Mouse (Mus musculus): ENCODE results near the gene Pld1. TPM values are rescaled to one million over a fixed set of nuclear protein-coding genes. Genes with fewer than 3 reads are reported as not detected.

Gene Pld1
- 10 to 100 TPM in 1 of 2 experiments, 1 to 10 TPM in 1; 7.3 to 10.6 TPM for total RNA-seq (2021)

- peak; percentile 51 to 58 for DNase-seq
Measured at GRCm38 (mm10) chr3:27938381-27939323, at the start of gene Pld1. Gene Pld1, plus strand, starts transcription at chr3:27938695.

- DNase-seq = no peak
Measured at GRCm38 (mm10) chr3:27896318-27896892, 42.1 kb upstream of the Pld1 start, which contains the start of gene Tmem212. Gene Tmem212, minus strand, starts transcription at chr3:27896368.

- no peak for DNase-seq
Measured at GRCm38 (mm10) chr3:27898178-27898577, 40.3 kb upstream of the Pld1 start.

- no peak for DNase-seq
Measured at GRCm38 (mm10) chr3:27899012-27899726, 39.3 kb upstream of the Pld1 start.

- no peak for DNase-seq
Measured at GRCm38 (mm10) chr3:27901846-27902245, 36.6 kb upstream of the Pld1 start.

GRCm38 (mm10) chr3:27904659-27905330 is 33.7 kb upstream of the Pld1 start:
- no peak for DNase-seq

- DNase-seq = no peak
Measured at GRCm38 (mm10) chr3:27906647-27907209, 31.8 kb upstream of the Pld1 start.

- DNase-seq = no peak
Measured at GRCm38 (mm10) chr3:27907301-27907700, 31.2 kb upstream of the Pld1 start.

- no peak for DNase-seq
Measured at GRCm38 (mm10) chr3:27908316-27908715, 30.2 kb upstream of the Pld1 start.

GRCm38 (mm10) chr3:27909016-27909415 is 29.5 kb upstream of the Pld1 start:
- no peak for DNase-seq

- DNase-seq = no peak
Measured at GRCm38 (mm10) chr3:27918656-27919436, 19.6 kb upstream of the Pld1 start.

- DNase-seq = no peak
Measured at GRCm38 (mm10) chr3:27921268-27922020, 17.1 kb upstream of the Pld1 start.

GRCm38 (mm10) chr3:27924037-27924436 is 14.5 kb upstream of the Pld1 start:
- DNase-seq = no peak

GRCm38 (mm10) chr3:27929219-27929618 is 9.3 kb upstream of the Pld1 start:
- DNase-seq = no peak

GRCm38 (mm10) chr3:27932391-27932790 is 6.1 kb upstream of the Pld1 start:
- DNase-seq = no peak

- DNase-seq = no peak
Measured at GRCm38 (mm10) chr3:27935644-27936043, 2.9 kb upstream of the Pld1 start.

- DNase-seq = no peak
Measured at GRCm38 (mm10) chr3:27936731-27937130, 1.8 kb upstream of the Pld1 start.

GRCm38 (mm10) chr3:27937144-27938110 is 1.1 kb upstream of the Pld1 start:
- DNase-seq = no peak

- no peak for DNase-seq
Measured at GRCm38 (mm10) chr3:27941634-27942033, 3.1 kb downstream of the Pld1 start.
